Mouse (Mus musculus) lung, postnatal 10 days (tissue): ENCODE data around the gene Gm5678.

Source experiments
- DNase-seq: peaks from one replicate; pipeline ENCODE4 v3.0.0; 2021

The Gm5678 gene

GRCm38 (mm10) chr16:93627761-93628400 is at the start of gene Gm5678:
Gene Gm5678, plus strand, starts transcription at chr16:93628097.
- DNase-seq, result no peak

GRCm38 (mm10) chr16:93578346-93579005 is 49.4 kb upstream of the Gm5678 start:
- no peak for DNase-seq

GRCm38 (mm10) chr16:93581125-93581524 is 46.8 kb upstream of the Gm5678 start:
- peak; percentile 79 for DNase-seq

- peak; percentile 60 for DNase-seq
Observed at GRCm38 (mm10) chr16:93584976-93585702, 42.8 kb upstream of the Gm5678 start.

GRCm38 (mm10) chr16:93585703-93586205 is 42.1 kb upstream of the Gm5678 start:
- DNase-seq, result no peak

GRCm38 (mm10) chr16:93586382-93586781 is 41.5 kb upstream of the Gm5678 start:
- no peak for DNase-seq

- no peak for DNase-seq
Observed at GRCm38 (mm10) chr16:93588281-93588680, 39.6 kb upstream of the Gm5678 start.

GRCm38 (mm10) chr16:93590915-93591314 is 37.0 kb upstream of the Gm5678 start:
- DNase-seq, result no peak

GRCm38 (mm10) chr16:93591450-93592430 is 36.2 kb upstream of the Gm5678 start:
- DNase-seq, result no peak

GRCm38 (mm10) chr16:93592711-93593110 is 35.2 kb upstream of the Gm5678 start:
- no peak for DNase-seq

GRCm38 (mm10) chr16:93593406-93593805 is 34.5 kb upstream of the Gm5678 start:
- DNase-seq, result no peak

- no peak for DNase-seq
Observed at GRCm38 (mm10) chr16:93594448-93594847, 33.4 kb upstream of the Gm5678 start.

GRCm38 (mm10) chr16:93595766-93596165 is 32.1 kb upstream of the Gm5678 start:
- no peak for DNase-seq

- DNase-seq, result no peak
Observed at GRCm38 (mm10) chr16:93596807-93597206, 31.1 kb upstream of the Gm5678 start.

GRCm38 (mm10) chr16:93597551-93597950 is 30.3 kb upstream of the Gm5678 start:
- peak; percentile 1 for DNase-seq

GRCm38 (mm10) chr16:93599461-93599860 is 28.4 kb upstream of the Gm5678 start:
- DNase-seq, result no peak

GRCm38 (mm10) chr16:93603439-93604212 is 24.3 kb upstream of the Gm5678 start, which contains the start of gene Setd4:
Gene Setd4, minus strand, starts transcription at chr16:93604063.
- peak; percentile 96 for DNase-seq

- DNase-seq, result peak; percentile 11
Observed at GRCm38 (mm10) chr16:93604481-93604969, 23.4 kb upstream of the Gm5678 start.

- DNase-seq, result no peak
Observed at GRCm38 (mm10) chr16:93605553-93605952, 22.3 kb upstream of the Gm5678 start, which contains the start of gene Cbr1. Gene Cbr1, plus strand, starts transcription at chr16:93605853.

GRCm38 (mm10) chr16:93606146-93606545 is 21.8 kb upstream of the Gm5678 start:
- peak; percentile 0 for DNase-seq

- peak; percentile 92 for DNase-seq
Observed at GRCm38 (mm10) chr16:93607669-93608101, 20.2 kb upstream of the Gm5678 start.
